Mouse (Mus musculus) layer of hippocampus, adult 11-12 months (tissue): ENCODE results near the gene Ankrd9.

Experiments
- DNase-seq: peaks from one replicate; pipeline ENCODE4 v3.0.0; 2022; ENCODE audit warnings: low spot score

Gene Ankrd9

DNA sequence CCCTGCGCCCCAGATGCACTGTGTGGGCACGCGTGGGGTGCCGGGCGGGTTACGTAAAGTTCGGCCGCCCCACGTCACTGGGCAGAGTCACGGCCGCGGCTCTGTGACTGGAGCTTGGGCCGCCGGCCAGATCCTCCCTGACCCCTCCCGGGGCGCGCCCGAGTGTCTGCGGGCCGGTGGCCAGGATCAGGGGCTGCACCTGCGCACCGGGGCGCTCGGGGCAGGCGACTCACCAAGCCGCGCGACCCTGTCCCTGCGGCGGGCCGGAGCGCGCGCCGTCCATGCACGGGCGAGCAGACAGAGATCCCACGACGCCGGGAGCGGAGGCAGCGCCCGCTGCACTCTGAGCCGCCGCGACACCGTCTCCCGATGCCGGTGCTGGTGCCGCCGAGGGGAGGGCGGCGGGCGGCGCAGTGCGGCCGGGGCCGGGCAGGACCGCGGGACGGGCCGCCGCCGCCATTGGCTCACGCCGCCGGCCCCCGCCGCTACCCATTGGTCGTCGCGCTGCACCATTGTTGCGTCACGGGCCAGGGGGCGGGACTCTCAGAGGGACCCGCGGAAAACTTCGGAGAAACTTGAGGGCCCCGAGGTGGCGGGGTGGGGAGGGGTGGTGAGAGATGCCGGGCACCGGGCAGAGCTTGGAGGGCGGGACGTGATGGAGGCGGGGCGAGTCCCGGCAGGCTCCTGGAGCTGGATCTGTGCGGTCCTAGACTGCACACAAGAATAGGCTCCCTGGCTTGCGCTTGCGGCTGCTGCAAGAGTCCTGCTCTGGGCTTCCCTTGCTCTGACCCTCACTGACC, at the start of gene Ankrd9:
Gene Ankrd9 (minus strand): TSS at position 434 of the 800 bp plus-strand sequence.
- peak; percentile 93 for DNase-seq

DNA sequence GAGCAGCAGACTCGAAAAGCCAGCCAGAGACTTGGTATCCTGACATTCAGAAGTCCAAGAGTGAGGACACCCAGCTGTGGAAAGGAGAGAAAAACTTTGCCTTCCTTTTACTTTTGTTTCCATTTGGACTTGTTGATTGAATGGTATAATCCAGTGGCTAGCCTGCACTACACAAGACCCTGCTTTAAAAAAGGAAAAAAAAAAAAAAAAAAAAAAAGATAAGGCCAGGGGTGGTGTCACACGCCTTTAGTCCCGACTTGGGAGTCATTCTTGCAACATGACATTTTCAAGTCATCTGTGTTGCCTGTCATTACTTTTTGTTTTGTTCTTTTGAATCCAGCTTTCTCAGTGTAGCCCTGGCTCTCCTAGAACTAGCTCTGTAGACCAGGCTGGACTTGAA, 42.7 kb upstream of the Ankrd9 start:
- no peak for DNase-seq

DNA sequence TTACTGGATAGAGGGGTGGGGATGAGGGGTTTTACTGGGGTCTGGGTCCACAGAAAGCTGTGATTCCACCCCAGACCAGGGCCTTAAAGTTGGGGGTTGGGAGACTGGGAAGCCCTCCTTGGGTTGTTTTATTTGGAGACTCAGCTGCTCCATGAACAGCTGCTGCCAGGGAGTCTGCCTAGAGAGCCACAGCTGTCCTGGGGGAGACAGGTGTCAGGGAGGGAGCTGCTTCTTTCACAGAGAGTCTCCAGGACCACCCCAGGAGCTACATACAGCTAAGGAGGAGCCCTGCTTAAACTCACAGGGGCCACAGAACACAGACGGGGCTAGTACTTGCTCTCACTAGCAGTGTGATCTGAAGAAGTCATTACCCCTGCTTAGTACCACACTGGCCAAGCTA, 42.3 kb upstream of the Ankrd9 start:
- no peak for DNase-seq

DNA sequence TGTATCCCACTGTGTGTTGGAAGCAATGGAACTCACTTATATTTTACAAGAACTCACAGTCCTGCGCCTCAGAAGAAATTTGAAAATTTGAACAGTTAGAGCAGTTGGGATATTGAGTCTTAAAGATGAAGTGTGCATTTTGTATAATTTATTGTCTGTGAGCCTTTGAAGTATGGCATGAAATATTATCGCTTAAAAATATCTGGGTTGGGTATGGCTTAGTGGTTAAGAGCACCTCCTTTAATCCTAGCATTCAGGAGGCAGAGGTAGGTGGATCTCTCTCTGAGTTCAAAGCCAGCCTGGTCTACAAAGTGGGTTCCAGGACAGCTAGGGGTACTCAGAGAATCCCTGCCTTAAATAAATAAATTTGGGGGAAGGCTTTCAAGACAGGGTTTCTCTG, 40.2 kb upstream of the Ankrd9 start:
- DNase-seq, result no peak

DNA sequence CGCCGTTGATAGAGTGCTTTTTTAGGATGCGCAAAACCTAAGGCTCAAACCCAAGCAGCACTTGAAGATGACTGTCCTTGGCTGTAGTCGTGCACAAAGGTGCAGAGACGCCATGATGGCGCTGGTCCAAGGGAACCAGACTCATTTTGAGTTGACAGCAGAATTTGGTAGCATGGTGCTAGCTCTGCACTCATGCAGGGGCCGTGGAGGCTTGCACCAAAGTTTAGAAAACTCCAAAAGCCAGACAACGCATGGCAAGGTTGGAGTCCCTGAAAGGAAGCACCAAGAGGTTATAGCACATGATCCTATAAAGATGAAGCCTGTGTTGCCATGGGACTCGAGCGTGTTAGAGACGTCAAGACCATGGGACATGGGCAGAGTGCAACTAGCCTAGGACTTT, 39.2 kb upstream of the Ankrd9 start:
- DNase-seq, result no peak

DNA sequence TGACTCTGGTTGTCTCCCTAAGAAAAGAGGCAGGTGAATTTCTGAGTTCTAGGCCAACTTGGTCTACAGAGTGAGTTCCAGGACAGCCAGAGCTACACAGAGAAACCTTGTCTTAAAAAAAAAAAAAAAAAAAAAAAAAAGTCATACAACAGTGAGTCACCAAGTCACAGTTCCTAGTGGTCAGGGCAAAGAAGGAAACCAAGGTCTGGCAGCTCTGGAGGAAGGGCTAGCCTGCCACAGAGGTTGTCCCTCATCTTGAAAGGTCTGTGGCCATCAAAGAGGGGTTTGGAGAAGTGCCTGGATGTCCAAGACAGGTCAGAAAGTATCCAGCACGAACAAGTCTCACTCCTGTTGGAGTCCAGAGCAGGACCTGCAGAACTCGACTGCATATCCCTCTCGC, 38.0 kb upstream of the Ankrd9 start:
- no peak for DNase-seq

DNA sequence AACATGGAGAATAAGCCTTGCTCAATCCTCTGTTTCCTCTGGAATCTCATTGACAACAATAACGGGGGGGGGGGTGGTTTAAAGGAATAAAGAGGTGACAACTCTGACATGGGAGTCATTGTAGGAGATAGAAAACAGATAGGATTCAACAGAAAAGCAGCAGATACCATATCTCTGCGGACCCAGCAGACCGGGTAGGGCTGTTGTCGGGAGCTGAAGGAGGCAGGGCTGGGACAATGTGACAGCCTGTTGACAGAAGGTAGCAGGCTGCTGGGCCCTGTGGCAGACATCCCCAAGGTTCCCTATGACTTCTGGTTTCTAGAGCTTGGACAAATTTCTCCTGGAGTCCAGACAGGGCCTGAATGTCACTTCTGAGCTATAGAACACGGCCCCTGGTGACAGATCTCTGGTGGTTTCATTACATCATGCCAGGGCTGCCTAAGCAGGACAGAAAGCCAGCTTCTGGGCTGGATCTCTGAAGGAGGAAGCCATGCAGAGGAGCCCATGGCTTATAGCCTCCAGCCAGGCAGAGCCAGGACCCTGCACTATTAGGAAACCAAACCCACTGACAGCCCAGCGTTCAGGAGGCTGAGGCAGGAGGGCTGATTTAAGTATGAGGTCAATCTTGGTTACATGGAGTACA, 30.9 kb upstream of the Ankrd9 start:
- no peak for DNase-seq

DNA sequence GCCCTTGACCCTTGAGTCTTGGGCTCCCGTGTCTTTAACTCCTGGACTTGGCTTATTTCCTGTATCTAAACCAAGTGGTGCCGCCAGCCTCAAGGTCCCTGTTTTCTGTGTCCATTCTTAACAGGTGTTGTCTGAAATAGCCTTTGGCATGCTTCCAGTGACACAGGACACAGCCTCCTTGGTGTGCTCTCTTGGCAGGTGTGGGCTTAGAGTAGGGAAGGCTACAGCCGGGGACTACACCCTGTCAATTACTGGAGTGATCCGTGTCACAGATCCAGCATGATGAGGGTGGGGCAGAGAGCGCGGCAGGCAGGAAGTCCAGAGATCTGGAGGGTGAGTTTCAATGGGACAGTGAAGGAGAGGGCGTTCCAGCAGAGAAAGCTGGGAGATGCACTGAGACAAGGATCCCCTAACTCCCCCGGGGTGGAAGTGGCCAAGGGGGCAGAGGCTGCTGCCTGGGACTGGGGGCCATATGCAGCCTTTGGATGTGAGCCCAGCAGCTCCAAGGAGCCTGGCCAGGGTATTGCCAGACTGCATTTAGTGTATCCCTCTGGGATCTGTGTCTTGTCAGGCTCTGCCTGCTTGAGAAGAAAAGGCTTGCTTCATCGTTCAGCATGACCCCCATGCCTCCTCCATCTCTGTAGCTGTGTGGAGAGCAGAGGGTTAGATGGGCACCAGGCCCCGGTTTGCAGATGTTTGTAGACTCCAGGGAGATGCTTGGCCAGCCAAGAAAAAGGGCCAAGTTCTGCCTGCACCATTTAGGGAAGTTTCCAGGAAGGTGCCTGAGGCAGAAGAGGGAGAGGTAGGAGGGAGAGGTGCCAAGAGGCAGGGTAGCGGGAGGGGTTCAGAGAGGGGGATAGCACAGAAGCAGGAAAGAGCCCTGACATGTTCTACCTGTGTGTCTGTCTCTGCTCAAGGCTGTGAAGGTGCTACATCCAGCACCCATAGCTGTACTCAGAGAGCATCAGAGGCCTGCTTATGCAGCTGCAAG, 30.0 kb upstream of the Ankrd9 start:
- no peak for DNase-seq

DNA sequence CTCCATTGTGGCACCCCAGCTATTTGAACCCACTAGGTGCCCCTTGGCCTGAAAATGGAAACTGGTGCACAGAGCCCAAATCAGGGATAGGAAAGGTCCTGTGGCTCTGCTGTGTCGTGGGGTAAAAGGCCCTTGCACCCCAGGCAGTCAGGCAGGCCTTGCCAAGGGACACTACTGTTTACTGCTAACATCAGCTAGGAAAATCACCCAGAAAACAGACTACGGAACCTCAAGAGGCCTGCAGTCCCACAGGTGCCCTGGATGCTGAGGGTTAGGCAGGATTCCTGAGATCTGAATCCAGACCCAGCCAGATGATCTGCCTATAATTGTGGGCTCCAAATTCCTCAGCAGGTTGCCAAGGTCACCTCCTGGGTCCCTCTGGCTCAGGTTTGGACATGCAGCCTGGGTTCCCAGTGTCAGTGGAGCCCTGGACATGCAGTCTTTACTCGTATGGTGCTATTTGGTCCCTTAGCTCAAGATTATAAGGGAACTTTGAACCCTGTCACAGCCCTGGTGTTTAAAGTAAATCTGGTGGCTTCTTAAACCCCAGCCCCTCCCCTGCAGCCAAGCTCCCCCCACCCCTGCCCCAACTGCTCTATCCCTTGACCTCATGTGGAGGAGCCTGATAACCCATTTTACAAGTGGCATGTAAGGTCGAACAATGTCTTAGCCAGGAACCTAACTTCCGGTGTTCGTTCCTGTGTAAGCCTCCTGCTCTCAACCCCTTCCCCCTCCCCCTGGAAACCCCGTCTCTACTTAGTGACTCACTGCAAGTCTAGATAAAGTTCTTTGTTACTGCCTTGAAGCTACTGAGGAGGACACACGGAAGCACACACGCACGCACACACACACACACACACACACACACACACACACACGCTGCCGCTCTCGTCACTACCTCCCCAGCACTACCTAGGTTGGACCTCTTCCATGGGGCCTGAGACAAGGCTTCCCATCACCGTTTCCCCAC, 28.6 kb upstream of the Ankrd9 start:
- DNase-seq, result no peak

DNA sequence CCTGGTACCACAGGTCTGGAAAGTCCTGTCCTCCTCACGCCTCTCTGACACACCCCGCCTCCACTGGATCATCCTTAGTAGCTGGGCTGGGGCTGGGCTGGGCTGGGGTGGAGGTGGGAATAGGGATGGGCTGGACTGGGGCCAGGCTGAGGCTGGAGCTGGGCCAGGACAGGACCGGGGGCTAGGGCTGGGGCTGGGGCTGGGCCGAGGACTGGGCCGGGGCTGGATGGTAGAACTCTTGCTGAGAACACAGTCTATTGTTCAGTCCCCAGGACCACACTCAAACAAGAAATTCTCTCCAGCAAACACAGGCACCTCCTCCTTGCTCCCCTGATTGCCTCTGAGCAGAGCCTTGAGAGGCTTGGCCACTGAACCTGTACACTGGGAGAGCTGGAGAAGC, 27.5 kb upstream of the Ankrd9 start:
- no peak for DNase-seq

DNA sequence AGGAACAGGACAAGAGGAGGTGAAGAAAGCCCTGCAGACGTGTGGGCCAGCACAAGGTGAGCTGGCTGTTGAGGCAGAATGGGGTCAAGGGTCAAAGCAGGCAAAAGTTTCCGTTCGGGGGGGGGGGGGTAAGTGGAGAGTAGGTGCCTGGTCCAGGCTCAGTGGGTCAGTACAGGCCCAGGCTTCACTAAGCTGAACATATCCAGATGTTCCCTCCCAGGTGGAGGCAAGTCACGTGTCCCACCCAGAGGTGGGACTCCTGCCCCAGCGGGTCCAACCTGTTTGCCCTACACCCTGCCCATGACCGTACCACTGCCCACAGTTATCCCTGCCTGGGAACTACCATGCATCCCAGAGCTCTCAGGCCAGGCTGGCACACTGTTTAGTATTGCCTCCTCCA, 27.0 kb upstream of the Ankrd9 start:
- DNase-seq, result no peak

DNA sequence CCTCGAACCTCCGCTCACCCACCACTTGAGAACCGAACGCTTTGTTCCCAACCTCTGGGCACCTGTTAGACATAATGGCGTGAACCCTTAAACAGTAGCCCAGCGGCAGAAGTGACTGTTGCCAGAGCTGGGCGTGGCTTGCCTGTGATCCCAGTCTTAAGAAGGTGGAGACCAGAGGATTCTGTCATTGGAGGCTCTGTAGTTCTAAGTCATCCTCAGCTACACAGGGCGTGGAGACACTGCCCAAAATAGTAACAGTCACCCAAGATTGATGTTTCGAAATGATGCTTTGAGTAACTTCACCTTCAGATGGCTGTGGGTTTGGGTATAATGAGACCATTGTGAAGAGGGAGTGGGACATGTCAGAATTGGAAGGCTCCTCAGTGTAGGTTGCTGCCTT, 25.3 kb upstream of the Ankrd9 start:
- no peak for DNase-seq

DNA sequence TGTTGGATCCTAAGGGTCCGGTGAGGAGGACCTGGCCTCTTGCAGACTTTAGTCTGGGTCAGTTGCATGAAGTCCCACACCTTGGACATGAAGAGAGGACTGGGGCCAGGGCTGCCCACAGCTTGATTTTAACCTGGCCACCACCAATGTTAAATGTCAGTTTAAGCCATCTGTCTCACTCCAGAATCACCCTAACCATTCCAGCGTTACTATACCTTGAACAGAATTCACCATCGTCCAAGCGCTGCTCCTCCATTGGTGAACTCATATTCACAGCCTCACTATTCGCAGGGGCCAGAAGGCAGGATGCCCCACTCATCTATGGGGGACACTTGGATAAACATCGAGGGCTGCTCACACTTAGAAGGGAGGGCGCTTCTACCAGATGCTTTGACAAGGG, 22.1 kb upstream of the Ankrd9 start:
- no peak for DNase-seq

DNA sequence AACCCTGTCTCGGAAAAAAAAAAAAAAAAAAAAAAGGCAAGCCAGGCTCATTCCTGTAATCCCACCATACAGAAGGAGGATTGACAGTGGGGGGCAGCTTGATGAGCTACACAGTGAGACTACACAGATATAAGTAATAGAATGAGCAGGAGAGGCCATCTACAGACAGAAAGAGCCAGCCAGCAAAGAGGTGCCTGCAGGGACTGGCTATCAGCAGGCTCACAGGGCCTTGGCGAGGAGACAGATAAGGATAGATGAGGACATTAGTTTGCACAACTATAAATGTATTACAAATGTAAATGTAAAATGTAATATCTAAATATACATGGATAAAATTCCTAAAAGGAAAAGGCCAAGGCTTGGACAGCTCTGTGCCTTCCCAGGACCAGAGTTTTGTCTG, 21.0 kb upstream of the Ankrd9 start:
- DNase-seq, result no peak

DNA sequence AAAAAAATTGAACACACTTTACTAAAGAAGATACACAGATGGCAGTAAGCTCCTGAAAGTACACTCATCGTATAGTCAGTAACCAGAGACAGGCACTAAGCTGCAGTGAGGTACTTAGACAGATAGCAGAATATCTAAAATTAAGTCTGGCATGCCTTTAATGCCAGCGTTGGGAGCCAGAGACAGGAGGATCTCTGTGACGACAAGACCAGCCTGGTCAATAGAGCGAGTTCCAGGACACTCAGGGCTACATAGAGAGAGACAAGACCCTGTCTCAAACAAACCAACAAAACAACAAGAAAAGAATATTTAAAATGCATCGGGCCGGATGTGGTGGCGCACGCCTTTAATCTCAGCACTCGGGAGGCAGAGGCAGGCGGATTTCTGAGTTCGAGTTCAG, 19.3 kb upstream of the Ankrd9 start:
- DNase-seq, result no peak

DNA sequence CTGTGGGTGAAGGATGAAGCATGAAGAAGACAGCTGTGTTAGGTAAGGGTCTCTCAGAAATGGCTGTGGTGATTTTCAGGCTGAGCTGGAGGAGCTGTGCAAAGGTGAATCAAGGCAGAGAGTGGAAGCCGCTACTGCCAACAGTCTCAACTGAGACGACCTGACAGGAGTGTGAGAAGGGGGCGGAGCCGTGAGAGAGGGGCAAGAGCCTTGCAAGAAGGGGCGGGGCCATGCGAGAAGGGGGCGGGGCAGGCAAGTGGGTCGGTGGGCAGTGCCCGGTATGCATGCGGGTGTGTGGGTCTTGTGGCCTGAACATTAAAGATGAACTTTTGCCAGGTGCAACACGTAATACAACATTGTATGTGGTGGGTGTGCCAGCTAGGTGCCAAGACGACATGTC, 15.8 kb upstream of the Ankrd9 start:
- no peak for DNase-seq

DNA sequence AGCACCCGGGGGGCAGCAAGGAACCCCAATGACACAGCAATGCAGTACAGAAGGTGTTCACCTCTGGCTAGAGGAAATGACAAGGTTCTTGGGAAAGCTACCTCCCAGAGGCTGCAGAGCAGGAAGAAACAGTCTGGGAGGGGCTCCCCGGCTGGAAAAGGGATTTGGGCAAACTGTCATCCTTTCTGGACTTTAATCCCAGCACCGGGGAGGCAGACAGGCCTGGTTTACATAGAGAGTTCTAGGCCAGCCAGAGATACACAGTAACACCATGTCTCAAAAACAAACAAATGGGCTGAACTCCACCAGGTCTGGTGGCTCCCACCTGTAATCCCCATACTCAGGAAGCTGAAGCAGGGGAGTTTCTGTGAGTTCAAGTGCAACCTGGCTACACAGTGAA, 14.4 kb upstream of the Ankrd9 start:
- DNase-seq, result no peak

DNA sequence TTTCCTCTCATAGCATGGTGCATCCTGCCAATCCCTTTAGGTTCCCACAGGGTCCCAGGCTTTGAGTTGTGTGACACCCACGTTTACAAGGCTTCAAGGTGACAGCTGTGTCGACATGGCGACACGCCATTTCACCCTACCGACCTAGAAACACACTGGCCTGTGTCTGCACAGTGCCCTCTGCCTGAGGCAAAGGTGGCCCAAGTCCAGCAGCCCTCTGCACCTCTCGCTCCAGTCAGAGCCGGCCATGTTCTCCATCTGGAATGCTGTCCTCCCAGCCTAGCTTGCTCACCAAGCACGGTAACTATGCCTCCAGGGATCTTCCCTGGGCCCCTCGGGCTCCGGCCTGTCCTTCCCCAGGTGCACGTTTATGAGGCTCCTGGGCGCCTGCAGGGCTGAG, 13.9 kb upstream of the Ankrd9 start:
- DNase-seq, result no peak

DNA sequence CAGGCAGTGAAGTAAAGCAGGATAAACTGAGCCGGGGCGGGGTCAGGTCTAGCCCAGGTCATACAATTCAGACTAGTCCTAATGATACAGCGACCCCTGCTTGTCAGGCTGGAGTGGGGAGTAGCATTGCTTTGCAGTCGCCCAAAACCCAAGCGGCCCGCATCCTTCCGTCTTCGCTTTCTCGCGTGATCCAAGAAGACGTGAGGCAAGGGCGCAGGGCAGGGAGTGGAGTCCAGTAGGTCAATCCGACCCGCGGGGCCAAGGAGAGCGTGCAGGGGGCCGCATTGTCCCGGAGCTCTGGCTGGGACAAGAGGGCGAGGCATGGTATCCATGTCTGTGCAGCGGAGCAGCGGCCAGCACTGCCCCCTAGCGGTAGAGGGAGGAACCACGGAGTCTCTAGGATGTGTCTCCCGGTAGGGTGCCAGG, 13.3 kb upstream of the Ankrd9 start:
- DNase-seq, result peak; percentile 92

DNA sequence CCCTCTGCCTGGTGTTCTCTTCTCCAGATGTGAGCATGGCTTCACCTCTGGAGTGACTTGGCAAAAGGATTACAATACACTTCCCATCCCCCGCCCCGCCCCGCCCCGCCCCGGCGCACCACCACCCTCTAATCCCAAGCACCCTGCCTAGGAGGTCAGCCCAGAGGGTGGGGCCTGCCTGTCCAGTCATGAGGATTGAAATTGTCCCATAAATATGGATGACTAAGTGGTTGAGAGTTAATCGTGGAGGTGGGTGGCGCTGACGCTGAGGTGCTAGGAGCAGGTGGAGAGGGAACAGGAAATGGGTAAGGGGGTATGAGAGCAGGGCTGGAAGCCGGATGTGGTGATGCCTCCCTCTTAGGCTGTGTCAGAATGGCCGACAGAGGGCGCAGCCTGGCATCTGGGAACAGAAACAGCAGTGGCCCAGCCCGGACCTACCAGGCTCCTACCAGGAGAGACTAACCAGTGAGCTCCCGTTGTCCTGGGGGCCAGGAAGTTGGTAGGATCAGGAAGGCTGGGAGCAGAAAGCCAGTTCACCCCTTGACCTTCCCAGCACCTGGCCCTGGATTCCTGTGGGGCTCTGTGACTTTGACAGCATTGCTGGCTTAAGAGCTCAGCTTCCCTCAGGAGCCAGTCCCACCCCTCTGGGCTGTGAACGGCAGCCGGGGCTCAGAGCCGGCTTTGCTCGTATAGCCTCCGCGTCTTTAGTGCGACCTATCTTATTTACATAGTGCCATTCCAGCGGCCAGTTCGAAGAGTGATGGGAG, 12.7 kb upstream of the Ankrd9 start:
- DNase-seq, result peak; percentile 70

DNA sequence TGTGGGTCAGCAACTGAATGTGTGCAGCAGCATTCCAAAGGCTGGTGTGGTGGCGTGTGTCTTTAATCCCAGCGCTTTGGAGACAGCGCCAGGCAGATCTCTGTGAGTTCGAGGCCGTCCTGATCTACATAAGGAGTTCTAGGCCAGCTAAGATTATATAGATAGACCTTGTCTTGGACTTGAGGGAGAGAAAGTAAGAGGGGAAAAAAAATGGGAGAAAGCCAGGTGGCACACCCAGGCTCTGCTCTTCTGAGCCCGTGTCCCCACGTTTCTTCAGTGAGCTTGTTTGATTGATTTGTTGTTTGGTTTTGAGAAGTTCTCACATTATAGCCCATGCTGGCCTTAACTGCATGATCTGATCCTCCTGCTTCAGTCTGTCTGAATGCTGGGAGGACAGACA, 11.7 kb upstream of the Ankrd9 start:
- DNase-seq, result no peak
